Mouse (Mus musculus) heart, postnatal 0 days (tissue): ENCODE measurements at regions not wholly inside any gene's neighbourhood (a gene's known extent, or its start where the extent isn't known, plus 50 kb on each side); places are given as distances from the start of the nearest gene placed in this dataset.

Source experiments
- ATAC-seq: fragments of 200-750 bp; cut with Nextera tagmentation; 2 replicates; pipeline ENCODE4 v1.8.0; 2017; ENCODE audit warnings: low read depth, moderate number of reproducible peaks, moderate library complexity; ENCODE audit not compliant: insufficient read depth
- DNase-seq: peaks from one replicate; pipeline ENCODE4 v3.0.0-alpha.2; 2016; ENCODE audit warnings: low spot score
- H3K27ac ChIP-seq: fragments of 300-500 bp; sonication (generic); 2 replicates; pipeline ENCODE4 v1.5.1; 2014; ENCODE audit warnings: low read depth, mild to moderate bottlenecking
- H3K27me3 ChIP-seq: fragments of 300-500 bp; sonication (generic); 2 replicates; pipeline ENCODE4 v1.6.1; 2014; ENCODE audit warnings: low read length, mixed read lengths; ENCODE audit not compliant: control insufficient read depth, insufficient read depth
- H3K36me3 ChIP-seq: fragments of 300-500 bp; sonication (generic); replicated peaks from 2 replicates; pipeline ENCODE4 v1.6.1; 2014; ENCODE audit warnings: low read length, mixed read lengths; ENCODE audit not compliant: control insufficient read depth, insufficient read depth
- H3K4me1 ChIP-seq: fragments of 300-500 bp; sonication (generic); 2 replicates; pipeline ENCODE4 v1.6.1; 2014; ENCODE audit warnings: antibody characterized with exemption; ENCODE audit not compliant: control insufficient read depth, insufficient read depth
- H3K4me2 ChIP-seq: fragments of 300-500 bp; sonication (generic); 2 replicates; pipeline ENCODE4 v1.6.1; 2014; ENCODE audit warnings: low read depth, mild to moderate bottlenecking, low read length, moderate library complexity
- H3K4me3 ChIP-seq: fragments of 300-500 bp; sonication (generic); 2 replicates; pipeline ENCODE4 v1.5.1; 2014; ENCODE audit warnings: low read depth, low read length
- H3K9ac ChIP-seq: fragments of 300-500 bp; sonication (generic); replicated peaks from 2 replicates; pipeline ENCODE4 v1.6.1; 2014; ENCODE audit warnings: low read depth, low read length, mixed read lengths
- H3K9me3 ChIP-seq: fragments of 300-500 bp; sonication (generic); replicated peaks from 2 replicates; pipeline ENCODE4 v1.6.1; 2016; ENCODE audit warnings: low read length; ENCODE audit not compliant: control insufficient read depth
- CTCF ChIP-seq: IDR thresholded peaks from 2 replicates; pipeline ENCODE4 v1.5.1; 2016; ENCODE audit warnings: antibody characterized with exemption, control low read depth, low read depth
- EP300 ChIP-seq: IDR thresholded peaks from 2 replicates; pipeline ENCODE4 v1.6.1; 2016; ENCODE audit warnings: antibody characterized with exemption, low read depth
- WGBS: fragments of 180-500 bp; shearing (Covaris S2); extraction: QIAGEN DNeasy Blood & Tissue Kit; methylation state at CpG from one replicate; pipeline ENCODE4 v1.1.7; 2014; 5-methylcytosine and 5-hydroxymethylcytosine counted together

GRCm38 (mm10) chr1:90475060-90475813 lies 127.5 kb upstream of the Cops8 start:
- no peak overlapping the region for H3K27ac ChIP-seq
- H3K36me3 ChIP-seq = no peaks in the 10 kb centered on the region
- H3K4me3 ChIP-seq = no peak overlapping the region
- TF ChIP-seq EP300 (no peak), CTCF (no peak)
- 78% methylated on average over 10 of the region's 10 CpGs for WGBS
- H3K4me2 ChIP-seq = no peak overlapping the region
- no peak overlapping the region for H3K9ac ChIP-seq
- peaks cover 6% of the 10 kb centered on the region; the same call in 1 of the 2 replicates for H3K9me3 ChIP-seq
- ATAC-seq (no peak), DNase-seq (no peak)
- H3K4me1 ChIP-seq = no peaks in the 10 kb centered on the region
- H3K27me3 ChIP-seq = no peaks in the 10 kb centered on the region

GRCm38 (mm10) chr1:90476556-90477243 lies 126.1 kb upstream of the Cops8 start:
- no peaks in the 10 kb centered on the region for H3K36me3 ChIP-seq
- H3K9ac ChIP-seq = no peak overlapping the region
- H3K27ac ChIP-seq = no peak overlapping the region
- H3K27me3 ChIP-seq = no peaks in the 10 kb centered on the region
- no peak for DNase-seq
- H3K4me2 ChIP-seq = no peak overlapping the region
- H3K4me1 ChIP-seq = no peaks in the 10 kb centered on the region
- H3K4me3 ChIP-seq = no peak overlapping the region
- peaks cover 6% of the 10 kb centered on the region; the same call in 1 of the 2 replicates for H3K9me3 ChIP-seq
- ATAC-seq = no peak
- WGBS = 53% methylated on average over 9 of the region's 9 CpGs
- no peak for TF ChIP-seq EP300
- no peak for TF ChIP-seq CTCF

DNA sequence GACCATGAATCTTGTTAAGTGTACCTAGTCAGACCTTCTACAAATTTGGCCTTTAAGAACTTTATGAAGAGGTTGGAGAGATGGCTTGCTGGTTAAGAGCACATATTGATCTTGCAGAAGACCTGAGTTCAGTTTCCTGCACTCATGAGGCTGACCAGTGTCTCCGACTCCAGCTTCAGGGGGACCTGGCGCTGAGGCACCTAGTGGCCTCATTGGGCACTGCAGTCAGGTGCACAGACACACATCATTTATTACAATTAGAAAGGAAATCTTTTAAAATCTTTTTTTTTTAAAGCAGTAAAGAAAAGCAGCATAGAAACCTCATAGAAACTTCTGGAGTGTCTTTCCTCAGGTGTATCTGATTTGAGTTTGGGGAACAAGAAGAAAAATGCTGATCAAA lies 123.9 kb upstream of the Cops8 start:
- H3K36me3 ChIP-seq = no peaks in the 10 kb centered on the region
- no peak overlapping the region for H3K27ac ChIP-seq
- H3K9ac ChIP-seq = no peak overlapping the region

DNA sequence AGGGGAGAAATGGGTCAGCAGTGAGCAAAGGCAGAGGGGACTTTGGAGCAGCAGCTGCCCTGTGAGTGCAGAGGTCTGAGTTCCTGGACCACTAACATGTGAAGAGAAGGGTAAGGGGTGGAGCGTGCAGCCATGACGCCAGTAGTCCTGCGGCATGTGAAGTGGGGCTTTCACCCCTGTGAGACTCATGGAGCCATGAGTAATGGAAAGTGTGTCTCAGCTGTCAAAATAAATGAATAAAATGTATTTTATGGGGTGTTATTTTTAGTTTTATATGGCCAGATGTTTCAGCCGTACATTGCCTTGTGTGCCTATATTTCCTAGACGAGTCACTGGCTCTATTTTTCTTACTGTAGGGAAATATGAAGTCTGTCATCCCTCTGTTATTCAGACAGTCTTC lies 121.5 kb upstream of the Cops8 start:
- TF ChIP-seq CTCF = no peak
- no peak for TF ChIP-seq EP300
- no peak for ATAC-seq
- WGBS = 80% methylated on average over 5 of the region's 5 CpGs
- Histone ChIP-seq H3K27me3 (no peaks in the 10 kb centered on the region), H3K36me3 (no peaks in the 10 kb centered on the region), H3K4me1 (no peaks in the 10 kb centered on the region), H3K4me2 (no peak overlapping the region), H3K4me3 (no peak overlapping the region), H3K9ac (no peak overlapping the region), H3K27ac (no peak overlapping the region), H3K9me3 (peaks cover 6% of the 10 kb centered on the region; the same call in 1 of the 2 replicates)
- DNase-seq = no peak

More for the DNA sequence above, 123.9 kb upstream of the Cops8 start:
- peaks cover 6% of the 10 kb centered on the region; the same call in 1 of the 2 replicates for H3K9me3 ChIP-seq
- no peak overlapping the region for H3K4me3 ChIP-seq
- no peak overlapping the region for H3K4me2 ChIP-seq
- no peaks in the 10 kb centered on the region for H3K27me3 ChIP-seq
- DNase-seq = no peak
- H3K4me1 ChIP-seq = no peaks in the 10 kb centered on the region
- WGBS = 85% methylated on average over 2 of the region's 2 CpGs
- no peak for ATAC-seq
- TF ChIP-seq CTCF (no peak), EP300 (no peak)

GRCm38 (mm10) chr1:90481708-90482107 lies 121.1 kb upstream of the Cops8 start:
- H3K27ac ChIP-seq = no peak overlapping the region
- no peak for ATAC-seq
- H3K4me3 ChIP-seq = no peak overlapping the region
- no peak for DNase-seq
- H3K9me3 ChIP-seq = peaks cover 6% of the 10 kb centered on the region; the same call in 1 of the 2 replicates
- no peak overlapping the region for H3K4me2 ChIP-seq
- H3K36me3 ChIP-seq = no peaks in the 10 kb centered on the region
- WGBS = 80% methylated on average over 5 of the region's 5 CpGs
- H3K9ac ChIP-seq = no peak overlapping the region
- TF ChIP-seq CTCF (no peak), EP300 (no peak)
- H3K27me3 ChIP-seq = no peaks in the 10 kb centered on the region
- no peaks in the 10 kb centered on the region for H3K4me1 ChIP-seq
